Mouse (Mus musculus) brain, adult 2 months (tissue): Measurements from ENCODE around the gene Iffo2.
A peak's percentile ranks its signal among the peaks of the same experiment; 100 is the strongest.

ENCODE experiments used
- DNase-seq: peaks from one replicate; pipeline ENCODE4 v3.0.0; 2011; ENCODE audit warnings: low read depth, low spot score

The Iffo2 gene

GRCm38 (mm10) chr4:139640333-139640732 lies 110.0 kb downstream of the Iffo2 start:
- no peak for DNase-seq

GRCm38 (mm10) chr4:139640775-139641174 lies 110.4 kb downstream of the Iffo2 start:
- DNase-seq, result peak; percentile 39

GRCm38 (mm10) chr4:139641829-139642425 lies 111.6 kb downstream of the Iffo2 start:
- peak; percentile 10 for DNase-seq

GRCm38 (mm10) chr4:139643972-139644371 lies 113.6 kb downstream of the Iffo2 start:
- DNase-seq, result peak; percentile 83

GRCm38 (mm10) chr4:139646916-139647315 lies 116.6 kb downstream of the Iffo2 start:
- no peak for DNase-seq

- DNase-seq, result no peak
Measured at GRCm38 (mm10) chr4:139650086-139650743, 119.9 kb downstream of the Iffo2 start.

- peak; percentile 42 for DNase-seq
Measured at GRCm38 (mm10) chr4:139650907-139651306, 120.6 kb downstream of the Iffo2 start.

GRCm38 (mm10) chr4:139653238-139653637 lies 122.9 kb downstream of the Iffo2 start, which contains the start of gene Tas1r2:
TSS of gene Tas1r2 (plus strand) at chr4:139653538.
- no peak for DNase-seq

GRCm38 (mm10) chr4:139661897-139662296 lies 131.5 kb downstream of the Iffo2 start:
- peak; percentile 16 for DNase-seq

- no peak for DNase-seq
Measured at GRCm38 (mm10) chr4:139667632-139668031, 137.3 kb downstream of the Iffo2 start.

- peak; percentile 79 for DNase-seq
Measured at GRCm38 (mm10) chr4:139669847-139670246, 139.5 kb downstream of the Iffo2 start.
